Mouse (Mus musculus) small intestine, adult 2 months (tissue): ENCODE results near the gene Lman2l.

Experiments used
- CTCF ChIP-seq: fragments of 200-500 bp; IDR thresholded peaks from 2 replicates; pipeline ENCODE4 v1.5.1; 2012; ENCODE audit warnings: low read depth, mild to moderate bottlenecking, control low read depth, inconsistent platforms, low read length, moderate library complexity, mixed read lengths; ENCODE audit not compliant: insufficient replicate concordance, insufficient read length; ENCODE audit errors: extremely low read depth
- POLR2A ChIP-seq: fragments of 200-500 bp; IDR thresholded peaks from 2 replicates; pipeline ENCODE4 v1.6.1; 2012; ENCODE audit warnings: low read depth, mild to moderate bottlenecking, control low read depth, inconsistent platforms, low read length, moderate library complexity

- TF ChIP-seq POLR2A (no peak), CTCF (no peak)
Observed at GRCm38 (mm10) chr1:36397041-36397440, 48.0 kb downstream of the Lman2l start.
